Mouse (Mus musculus): ENCODE measurements around the gene Pif1. TPM values are rescaled to one million over a fixed set of nuclear protein-coding genes. Genes with fewer than 3 reads are reported as not detected.

Gene Pif1
- total and polyA plus RNA-seq, 3 experiments: 11.2 to 14.5 (median 12.2) TPM

GRCm38 (mm10) chr9:65569491-65569971 is 17.4 kb upstream of the Pif1 start:
- Histone ChIP-seq H3K9me3 (replicated peaks; ENCODE audit: low read length) (no peaks in the 10 kb centered on the region), H3K79me2 (replicated peaks; ENCODE audit: control insufficient read depth, extremely low read depth, insufficient read depth, poor library complexity, severe bottlenecking) (peaks cover 20% of the 10 kb centered on the region), H3K27me3 (replicated peaks) (no peaks in the 10 kb centered on the region), H3K4me2 (ENCODE audit: insufficient read depth, low read depth, poor library complexity, severe bottlenecking) (peak overlapping the region; percentile 58; the same call in 1 of the 2 replicates), H3K4me3 (replicated peaks in 1 of 3; ENCODE audit: low read depth in 2 of 3, low read length in 2 of 3, poor library complexity in 1 of 3) (no peak overlapping the region), H3K4me1 (ENCODE audit: control insufficient read depth in 1 of 2, insufficient read depth in 2 of 2) (peaks cover 26 to 55% of the 10 kb centered on the region in 2 experiments), H3K9ac (ENCODE audit: insufficient read depth, low read depth) (0 out of 2 replicates have a peak overlapping the region, but pooled peaks have one; percentile 2), H3K36me3 (replicated peaks in 1 of 2; ENCODE audit: control insufficient read depth in 1 of 2, insufficient read depth in 1 of 2, low read length in 1 of 2) (peaks cover 62 to 76% of the 10 kb centered on the region in 2 experiments), H3K27ac (ENCODE audit: insufficient read depth, low read depth) (peak overlapping the region; percentile 63)
- no peak for TF ChIP-seq SMC3 (IDR thresholded peaks at IDR 0.05; ENCODE audit: low read depth, low read length)
- no peak for TF ChIP-seq CHD2 (IDR thresholded peaks at IDR 0.05; ENCODE audit: low read length)
- no peak for TF ChIP-seq KAT2A (IDR thresholded peaks at IDR 0.05; ENCODE audit: insufficient replicate concordance, low read length)
- TF ChIP-seq CTCF (conservative IDR thresholded peaks at IDR 0.05 in 1 of 2, IDR thresholded peaks at IDR 0.05 in 1 of 2; ENCODE audit: low read depth in 2 of 2, low read length in 2 of 2): no peak
- TF ChIP-seq ZC3H11A (IDR thresholded peaks at IDR 0.05; ENCODE audit: low read depth, low read length): no peak
- no peak for TF ChIP-seq MAZ (IDR thresholded peaks at IDR 0.05; ENCODE audit: low read depth, low read length)
- TF ChIP-seq JUN (IDR thresholded peaks at IDR 0.05; ENCODE audit: insufficient read depth, low read depth, low read length): no peak
- peak; percentile 45; the same call in 1 of the 2 replicates for TF ChIP-seq ZNF384 (IDR thresholded peaks at IDR 0.05; ENCODE audit: low read depth, low read length)
- no peak for TF ChIP-seq PAX5 (IDR thresholded peaks at IDR 0.05; ENCODE audit: low read length)
- TF ChIP-seq USF1 (IDR thresholded peaks at IDR 0.05; ENCODE audit: low read depth, low read length): no peak
- no peak for TF ChIP-seq HCFC1 (IDR thresholded peaks at IDR 0.05; ENCODE audit: low read depth, low read length)
- TF ChIP-seq ZMIZ1 (IDR thresholded peaks at IDR 0.05; ENCODE audit: low read depth, low read length): no peak
- TF ChIP-seq EP300 (IDR thresholded peaks at IDR 0.05; ENCODE audit: low read length): peak; percentile 64
- peak; percentile 80 for TF ChIP-seq IRF4 (IDR thresholded peaks at IDR 0.05; ENCODE audit: low read depth, low read length)
- no peak for TF ChIP-seq MAFK (IDR thresholded peaks at IDR 0.05; ENCODE audit: insufficient replicate concordance, low read length)
- TF ChIP-seq NELFE (IDR thresholded peaks at IDR 0.05; ENCODE audit: low read depth, low read length): no peak
- peak; percentile 54 for DNase-seq (ENCODE audit: extremely low read depth)
- dilution Hi-C loops (cut with MboI; ENCODE audit: extremely low pct_ligation_motif_present, extremely low pct_unique_long_range_greater_than_20kb, low sequenced_read_pairs): no loop called here
- in situ Hi-C loops (cut with MboI; ENCODE audit: low pct_ligation_motif_present, low pct_unique_long_range_greater_than_20kb, low sequenced_read_pairs): no loop called here

GRCm38 (mm10) chr9:65572837-65573236 is 14.1 kb upstream of the Pif1 start:
- in situ Hi-C loops (cut with MboI; ENCODE audit: low pct_ligation_motif_present, low pct_unique_long_range_greater_than_20kb, low sequenced_read_pairs): no loop called here
- no peak for DNase-seq (ENCODE audit: extremely low read depth)

More at GRCm38 (mm10) chr9:65572837-65573236, 14.1 kb upstream of the Pif1 start:
- no peak for TF ChIP-seq BHLHE40 (IDR thresholded peaks at IDR 0.05; ENCODE audit: low read depth, low read length)
- TF ChIP-seq ZMIZ1 (IDR thresholded peaks at IDR 0.05; ENCODE audit: low read depth, low read length): no peak
- no peak for TF ChIP-seq TBP (conservative IDR thresholded peaks at IDR 0.05; ENCODE audit: low read depth, low read length)
- no peak for TF ChIP-seq SMC3 (IDR thresholded peaks at IDR 0.05; ENCODE audit: low read depth, low read length)
- no peak for TF ChIP-seq ZKSCAN1 (IDR thresholded peaks at IDR 0.05; ENCODE audit: borderline replicate concordance, low read depth, low read length)
- no peak for TF ChIP-seq ELF1 (IDR thresholded peaks at IDR 0.05; ENCODE audit: low read depth, low read length)
- TF ChIP-seq ETS1 (conservative IDR thresholded peaks at IDR 0.05; ENCODE audit: low read depth, low read length): no peak
- TF ChIP-seq KAT2A (IDR thresholded peaks at IDR 0.05; ENCODE audit: insufficient replicate concordance, low read length): no peak
- no peak for TF ChIP-seq EP300 (IDR thresholded peaks at IDR 0.05; ENCODE audit: low read length)
- TF ChIP-seq CTCF (conservative IDR thresholded peaks at IDR 0.05 in 1 of 2, IDR thresholded peaks at IDR 0.05 in 1 of 2; ENCODE audit: low read depth in 2 of 2, low read length in 2 of 2): no peak
- TF ChIP-seq MAX (IDR thresholded peaks at IDR 0.05; ENCODE audit: low read length): no peak
- no peak for TF ChIP-seq MAZ (IDR thresholded peaks at IDR 0.05; ENCODE audit: low read depth, low read length)
- no peak for TF ChIP-seq USF1 (IDR thresholded peaks at IDR 0.05; ENCODE audit: low read depth, low read length)
- no peak for TF ChIP-seq POLR2AphosphoS2 (IDR thresholded peaks at IDR 0.05; ENCODE audit: low read depth, low read length)
- no peak for TF ChIP-seq PAX5 (IDR thresholded peaks at IDR 0.05; ENCODE audit: low read length)
- no peak for TF ChIP-seq USF2 (conservative IDR thresholded peaks at IDR 0.05; ENCODE audit: low read depth, low read length)
- TF ChIP-seq MYC (IDR thresholded peaks at IDR 0.05; ENCODE audit: low read depth, low read length): no peak
- TF ChIP-seq GABPA (IDR thresholded peaks at IDR 0.05; ENCODE audit: insufficient replicate concordance, low read depth, low read length): no peak
- TF ChIP-seq HCFC1 (IDR thresholded peaks at IDR 0.05; ENCODE audit: low read depth, low read length): no peak
- no peak for TF ChIP-seq TCF12 (IDR thresholded peaks at IDR 0.05; ENCODE audit: low read depth, low read length)
- Histone ChIP-seq H3K4me1 (ENCODE audit: control insufficient read depth in 1 of 2, insufficient read depth in 2 of 2) (peaks cover 36 to 82% of the 10 kb centered on the region in 2 experiments), H3K79me2 (replicated peaks; ENCODE audit: control insufficient read depth, extremely low read depth, insufficient read depth, poor library complexity, severe bottlenecking) (peaks cover 41% of the 10 kb centered on the region), H3K36me3 (replicated peaks in 1 of 2; ENCODE audit: control insufficient read depth in 1 of 2, insufficient read depth in 1 of 2, low read length in 1 of 2) (peaks cover 34 to 48% of the 10 kb centered on the region in 2 experiments), H3K9me3 (replicated peaks; ENCODE audit: low read length) (no peaks in the 10 kb centered on the region), H3K9ac (ENCODE audit: insufficient read depth, low read depth) (no peak overlapping the region), H3K4me3 (replicated peaks in 1 of 3; ENCODE audit: low read depth in 2 of 3, low read length in 2 of 3, poor library complexity in 1 of 3) (no peak overlapping the region), H3K4me2 (ENCODE audit: insufficient read depth, low read depth, poor library complexity, severe bottlenecking) (no peak overlapping the region), H3K27me3 (replicated peaks) (no peaks in the 10 kb centered on the region), H3K27ac (ENCODE audit: insufficient read depth, low read depth) (peak overlapping the region; percentile 43; the same call in 1 of the 2 replicates)
- dilution Hi-C loops (cut with MboI; ENCODE audit: extremely low pct_ligation_motif_present, extremely low pct_unique_long_range_greater_than_20kb, low sequenced_read_pairs): no loop called here
